Mouse (Mus musculus) c-Kit-positive CD71-positive TER-119-positive erythroid progenitor cells, embryonic 14.5 days (primary cell): Measurements from ENCODE around the gene Ust.

ENCODE experiments used
- DNase-seq: peaks from one replicate; pipeline ENCODE4 v3.0.0-alpha.2; 2013; ENCODE audit warnings: low spot score

Gene Ust

DNA sequence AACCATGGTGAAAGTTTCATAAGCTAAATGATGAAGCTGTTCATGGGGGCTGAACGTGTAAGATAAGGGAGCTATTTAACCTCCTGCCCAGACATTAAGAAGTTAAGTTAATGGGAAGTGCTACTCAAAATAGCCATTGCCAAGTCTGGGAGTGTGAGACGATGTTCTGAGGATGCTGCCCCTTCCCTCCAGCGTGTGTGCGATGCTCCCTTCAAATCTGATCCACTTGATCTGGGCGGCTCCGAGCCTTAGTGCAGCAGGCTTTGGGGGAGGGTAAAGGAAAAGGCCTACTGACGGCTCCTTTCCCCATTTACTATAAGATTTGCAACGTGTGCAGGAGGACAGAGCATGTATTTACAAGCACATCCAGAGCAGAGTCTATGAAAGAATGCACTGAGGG is 301.7 kb downstream of the Ust start:
- no peak for DNase-seq

DNA sequence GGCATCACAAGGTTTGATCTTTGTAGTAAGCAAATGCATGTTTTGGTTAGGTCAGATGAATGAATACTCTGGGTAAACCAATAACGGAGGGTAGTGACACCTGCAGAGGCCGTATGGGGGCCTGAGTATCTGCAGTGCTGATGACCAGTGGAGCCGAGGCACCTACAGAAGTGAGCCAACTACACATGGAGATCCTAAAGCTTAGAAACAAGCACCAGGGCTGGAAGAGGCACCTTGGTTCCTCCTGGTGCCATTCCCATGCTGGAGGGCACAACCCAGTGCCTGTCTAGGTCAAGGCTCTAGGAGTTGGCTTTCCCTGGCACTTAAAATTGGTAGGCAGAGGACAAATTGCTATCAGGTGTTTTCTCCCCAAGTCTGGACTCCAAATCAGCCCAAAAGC is 303.4 kb downstream of the Ust start:
- no peak for DNase-seq

DNA sequence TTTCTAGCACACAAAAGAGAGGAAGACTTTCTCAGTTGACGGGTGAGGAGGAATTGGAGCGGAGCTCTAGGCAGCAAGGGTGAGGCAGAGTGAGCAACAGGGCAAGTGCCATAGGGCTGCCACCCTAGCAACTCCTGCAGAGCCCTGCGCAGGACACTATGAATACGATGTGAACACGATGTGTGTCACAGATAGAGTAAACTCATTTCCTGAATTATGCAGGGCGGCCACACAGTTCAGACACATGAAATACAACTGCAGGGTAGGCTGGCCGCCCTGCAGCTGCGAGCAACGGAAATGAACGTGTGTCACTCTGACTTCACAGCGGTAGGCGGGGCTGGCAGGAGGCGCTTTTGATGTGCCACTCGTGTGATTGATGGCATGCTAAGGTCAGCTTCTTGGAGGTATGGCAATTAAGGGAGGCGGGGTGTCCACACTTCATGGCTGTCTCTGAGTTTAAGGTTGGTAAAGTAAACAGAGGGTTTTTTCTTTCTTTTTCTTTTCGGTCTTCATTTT is 304.7 kb downstream of the Ust start:
- DNase-seq: no peak

DNA sequence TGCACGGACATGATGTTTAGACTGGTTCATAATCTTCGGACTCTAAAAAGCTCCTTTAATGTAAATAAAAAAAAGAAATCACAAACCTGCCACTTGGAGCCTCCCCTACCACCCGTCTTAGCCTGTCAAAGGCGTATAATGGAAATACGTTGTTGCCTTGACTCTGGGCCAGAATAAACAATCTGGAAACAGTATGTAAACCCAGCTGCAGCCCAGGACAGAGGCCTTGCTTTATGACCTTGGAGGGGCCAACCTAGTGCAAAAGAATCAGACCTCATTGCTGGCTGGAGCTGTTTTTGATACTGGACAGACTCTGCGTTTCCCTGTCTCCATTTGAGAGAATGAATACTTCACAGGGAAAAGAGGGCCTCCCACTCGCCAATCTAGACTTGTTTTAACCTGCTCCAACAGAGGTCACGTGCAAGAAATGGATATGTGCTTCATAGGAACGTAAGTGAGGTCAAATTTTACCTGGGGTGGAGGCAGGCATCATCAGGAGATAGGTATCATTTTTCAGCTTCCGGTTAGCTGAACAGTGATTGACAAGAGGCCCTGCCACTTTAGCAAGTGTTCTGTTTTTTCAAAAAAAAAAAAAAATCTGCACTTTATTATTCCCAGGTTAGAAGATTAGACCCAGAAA is 305.2 kb downstream of the Ust start:
- DNase-seq: no peak

DNA sequence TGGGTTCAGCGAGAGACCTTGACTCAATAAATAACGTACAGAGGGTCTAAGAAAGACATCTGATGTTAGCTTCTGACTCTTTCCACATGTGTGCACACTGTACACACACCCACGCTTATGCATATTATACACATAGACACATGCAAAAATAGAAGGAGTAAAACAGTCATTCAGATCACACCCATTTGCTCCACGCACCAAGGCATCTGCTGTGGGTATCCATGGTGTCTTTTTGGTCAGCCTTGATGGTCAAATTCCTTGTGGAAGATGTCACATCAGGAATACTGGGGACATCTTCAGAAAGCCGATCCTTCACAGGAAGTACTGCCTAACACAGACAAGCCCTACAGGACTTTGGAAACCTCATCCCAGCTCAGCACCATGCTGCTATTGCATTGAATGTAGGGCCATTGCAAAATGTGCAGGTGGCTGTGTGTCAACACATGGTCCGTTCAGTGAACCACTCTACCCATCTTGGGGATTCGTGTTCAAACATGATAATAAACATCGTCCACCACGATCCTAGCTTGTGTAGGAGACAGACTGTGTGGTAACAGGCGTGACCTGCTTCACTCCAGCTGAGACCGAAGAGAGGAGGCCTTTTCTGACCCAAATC is 305.9 kb downstream of the Ust start:
- DNase-seq: no peak

DNA sequence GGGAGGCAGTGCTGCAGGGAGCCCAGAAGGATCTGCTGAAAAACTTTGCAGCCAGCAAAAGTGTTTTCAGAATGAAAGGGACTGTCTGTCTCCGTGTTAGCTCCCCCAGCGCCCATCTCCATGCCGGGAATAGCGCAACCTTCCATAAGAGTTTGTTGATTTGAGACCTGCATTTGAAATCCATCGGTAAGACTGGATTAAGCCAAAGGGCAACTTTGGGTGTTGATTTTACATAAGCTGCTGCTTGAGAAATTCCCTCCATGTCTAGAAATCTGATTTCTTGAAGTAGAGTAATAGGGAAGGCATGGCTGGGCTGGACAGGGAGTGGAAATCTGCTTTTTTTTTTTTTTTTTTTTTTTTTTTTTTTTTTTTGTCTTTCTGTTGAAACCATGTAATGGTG is 306.9 kb downstream of the Ust start:
- no peak for DNase-seq

DNA sequence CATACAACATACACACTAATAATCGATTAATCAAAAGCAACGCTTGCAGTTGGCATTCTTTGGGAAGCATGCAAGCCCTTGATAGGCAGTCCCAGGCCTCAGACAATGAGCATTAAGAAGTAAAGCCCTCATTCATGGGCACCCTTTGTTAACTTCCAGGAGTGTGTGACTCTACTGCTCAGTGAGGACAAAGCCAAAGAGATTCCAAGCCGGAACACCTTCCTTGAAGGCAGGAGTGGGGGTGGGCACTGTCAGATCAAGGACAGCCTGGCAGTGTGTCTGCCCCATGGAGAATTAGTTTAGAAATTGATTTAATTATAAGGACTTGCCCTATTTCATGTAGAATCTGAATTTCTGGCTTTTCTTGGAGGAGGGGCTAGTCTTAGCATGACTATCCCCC is 308.3 kb downstream of the Ust start:
- no peak for DNase-seq

DNA sequence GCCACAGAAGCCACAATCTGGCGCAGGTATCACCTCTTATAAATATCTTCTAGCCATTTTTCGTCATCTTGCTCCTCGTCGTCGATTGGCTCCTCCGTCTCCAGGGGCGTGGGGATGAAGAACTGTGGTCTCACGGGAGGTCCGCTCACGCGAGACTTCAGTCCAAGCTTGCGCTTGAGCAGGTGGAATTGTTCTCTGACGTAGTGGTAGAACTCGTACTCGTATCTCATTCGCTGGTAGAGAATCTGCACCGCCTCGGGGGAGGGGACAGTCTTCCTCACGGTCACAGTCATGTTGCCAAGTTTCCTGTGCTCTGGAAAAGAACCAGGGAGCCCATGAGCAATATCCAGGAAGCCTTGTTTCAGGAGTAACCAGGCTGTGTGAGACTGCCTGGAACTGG is 311.3 kb downstream of the Ust start:
- DNase-seq: no peak

DNA sequence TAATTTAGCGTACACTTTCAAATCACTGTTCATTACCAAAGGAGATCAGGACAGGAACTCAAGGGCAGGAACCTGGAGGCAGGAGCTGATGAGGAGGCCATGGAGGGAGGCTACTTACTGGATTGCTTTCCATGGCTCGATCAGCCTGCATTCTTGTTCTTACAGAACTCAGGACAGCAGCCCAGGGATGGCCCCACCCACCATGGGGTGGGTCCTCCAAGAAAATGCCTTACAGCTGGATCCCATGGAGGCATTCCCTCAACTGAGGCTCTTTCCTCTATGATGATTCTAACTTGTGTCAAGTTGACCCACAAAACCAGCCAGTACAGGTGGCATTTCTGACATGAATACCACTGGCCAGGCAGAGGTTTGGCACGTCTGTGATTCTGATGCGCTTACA is 314.9 kb downstream of the Ust start:
- no peak for DNase-seq

DNA sequence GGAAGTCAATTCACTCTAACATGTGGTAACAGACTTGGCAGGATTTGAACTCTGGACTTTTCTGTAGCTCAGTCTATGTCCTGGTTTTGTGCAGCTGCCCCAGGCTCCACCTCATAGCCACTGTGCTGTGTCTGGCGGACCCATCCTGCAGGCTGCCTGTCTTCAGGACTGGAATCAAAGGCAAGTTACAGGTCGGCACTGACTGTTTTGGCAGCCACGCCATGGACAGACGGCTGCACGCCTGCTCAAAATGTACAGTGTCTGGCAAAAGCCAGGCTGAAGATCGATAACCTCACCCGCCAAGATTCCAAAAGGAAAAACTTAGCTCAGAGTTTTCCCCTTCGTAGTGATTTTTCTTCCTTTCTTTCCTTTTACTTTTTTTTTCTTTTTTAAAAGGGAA is 318.8 kb downstream of the Ust start:
- no peak for DNase-seq

DNA sequence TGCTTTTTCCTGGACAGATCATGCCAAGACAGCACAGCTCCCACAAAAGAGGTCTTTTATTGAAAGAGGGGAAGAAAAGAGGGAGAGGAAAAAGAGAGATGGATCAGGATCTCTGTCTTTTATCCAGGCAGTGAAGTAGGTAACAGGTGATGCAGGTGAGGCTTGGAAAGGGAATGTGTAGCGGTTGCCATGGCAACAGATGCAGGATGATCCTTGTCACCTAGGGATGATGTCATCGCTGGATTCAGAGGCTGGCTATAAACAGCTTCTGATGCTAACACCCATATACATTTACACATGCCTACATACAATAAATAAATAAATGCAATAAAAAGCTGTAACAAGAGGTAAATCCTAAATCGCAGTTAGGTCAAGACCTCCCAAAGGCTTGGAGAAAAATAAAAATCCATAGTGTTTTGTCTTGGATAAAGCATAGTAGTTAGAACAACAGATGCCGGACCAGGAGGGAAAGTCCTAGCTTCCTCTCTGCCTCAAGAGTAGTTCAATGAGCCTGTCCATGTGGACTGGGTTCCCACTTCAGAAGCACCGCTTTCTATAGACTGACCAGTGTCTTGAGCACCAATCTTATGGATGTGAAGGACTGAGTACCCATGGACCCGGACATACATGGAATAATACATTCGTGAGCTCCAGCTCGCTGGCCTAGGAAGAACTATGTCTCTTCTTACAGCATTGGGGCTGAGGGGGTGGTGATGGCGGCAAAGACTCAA is 319.4 kb downstream of the Ust start:
- DNase-seq: no peak

DNA sequence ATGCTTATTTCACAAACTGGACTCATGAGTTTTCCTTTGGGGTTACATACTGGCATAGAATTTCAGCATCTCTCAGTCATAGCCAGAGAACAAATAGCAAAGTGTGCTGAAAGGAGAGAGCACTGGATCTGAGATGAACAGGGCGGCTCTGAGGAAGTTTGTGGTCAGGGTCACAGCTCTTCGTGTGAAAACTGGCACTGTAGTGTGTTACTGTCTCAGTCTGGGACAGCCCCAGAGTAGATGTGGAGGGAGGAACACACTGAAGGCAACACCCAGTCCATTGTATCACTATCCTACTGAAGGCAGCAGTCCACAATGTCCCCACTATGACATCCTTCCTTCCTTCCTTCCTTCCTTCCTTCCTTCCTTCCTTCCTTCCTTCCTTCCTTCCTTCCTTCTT is 321.0 kb downstream of the Ust start:
- DNase-seq: no peak

DNA sequence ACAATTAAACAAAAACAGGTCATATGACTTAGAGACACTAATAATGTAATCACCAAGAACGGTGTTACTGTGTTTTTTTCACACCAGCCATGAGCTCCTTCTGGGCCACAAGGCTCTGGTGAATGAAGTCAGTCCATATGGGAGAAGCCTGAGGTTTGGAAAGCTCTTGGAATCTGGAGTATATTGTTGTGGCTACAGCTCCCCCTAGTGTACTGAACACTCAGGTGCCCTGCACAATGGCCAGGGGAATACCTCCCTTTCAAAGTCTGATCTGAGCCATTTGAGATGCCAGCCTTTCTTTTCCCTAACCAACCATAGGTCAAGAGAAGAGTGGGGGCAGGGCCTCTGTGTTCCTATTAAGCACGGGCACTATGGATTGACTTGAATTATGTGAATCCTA is 322.3 kb downstream of the Ust start:
- DNase-seq: peak; percentile 6

DNA sequence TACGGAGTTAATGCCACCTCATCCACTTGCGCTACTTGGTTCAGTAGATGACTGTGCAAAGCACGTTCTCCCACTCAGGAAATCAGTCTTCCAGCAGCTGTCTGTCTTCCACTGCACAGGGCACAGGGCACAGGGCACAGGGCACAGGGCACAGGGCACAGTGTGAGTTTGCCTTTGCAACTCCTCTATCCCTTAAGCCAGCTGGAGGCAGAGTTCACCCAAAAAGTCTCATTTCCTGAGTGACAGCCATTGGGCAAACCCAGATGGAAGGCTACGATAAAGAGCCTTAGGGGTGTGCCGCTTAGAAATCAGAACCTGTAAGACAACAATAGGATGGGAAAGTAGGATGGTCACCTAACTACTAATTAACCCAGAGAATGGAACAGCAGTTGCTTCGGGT is 322.9 kb downstream of the Ust start:
- DNase-seq: no peak

DNA sequence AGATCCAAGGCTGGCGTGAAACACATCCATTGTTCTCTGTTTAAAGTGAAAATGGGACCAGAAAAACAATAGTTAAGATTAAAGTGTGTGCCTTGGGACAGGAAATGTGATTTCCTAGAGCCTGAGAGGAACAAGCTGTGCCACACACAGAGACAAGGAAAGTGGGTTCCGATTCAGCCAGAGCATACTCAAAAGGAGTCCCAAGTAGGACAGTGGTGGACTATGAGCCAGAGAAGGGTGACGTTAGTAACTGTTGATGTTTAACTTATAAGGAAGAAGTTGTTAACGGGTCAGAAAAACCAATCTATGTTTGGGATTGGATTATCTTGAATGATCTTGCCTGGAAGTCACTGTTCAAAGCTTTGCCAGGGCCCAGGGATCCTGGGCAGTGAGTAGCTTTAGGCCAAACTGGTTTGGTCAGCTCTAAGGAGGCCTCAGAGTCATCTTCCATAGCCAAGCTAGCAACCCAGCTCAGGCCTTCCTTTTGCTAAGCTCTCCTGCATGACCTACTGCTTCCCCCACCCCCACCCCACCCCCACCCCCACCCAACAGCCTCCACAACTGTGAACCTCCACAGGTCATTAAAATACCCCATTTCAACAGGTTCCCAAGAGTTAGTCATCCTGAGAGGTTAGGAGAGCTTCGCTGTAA is 329.2 kb downstream of the Ust start:
- no peak for DNase-seq

DNA sequence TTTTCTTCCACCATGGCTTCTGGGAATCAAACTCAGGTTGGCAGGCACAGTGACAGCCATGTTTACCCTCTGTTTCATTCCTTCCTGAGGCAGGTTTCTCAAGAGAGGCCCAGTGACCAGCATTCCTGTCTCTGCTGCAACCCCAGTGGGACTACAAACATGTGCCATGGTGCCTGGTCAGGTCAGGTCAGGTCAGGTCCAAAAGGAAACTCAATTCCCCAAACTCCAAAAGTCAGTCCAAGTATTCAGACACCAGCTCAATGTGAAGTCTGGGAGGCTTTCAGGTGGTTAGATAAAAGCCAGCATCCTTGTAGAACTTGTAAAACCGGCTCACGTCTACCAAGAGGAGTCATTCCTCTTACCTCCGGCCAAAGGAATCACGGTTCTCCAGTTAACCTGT is 333.0 kb downstream of the Ust start:
- DNase-seq: no peak

DNA sequence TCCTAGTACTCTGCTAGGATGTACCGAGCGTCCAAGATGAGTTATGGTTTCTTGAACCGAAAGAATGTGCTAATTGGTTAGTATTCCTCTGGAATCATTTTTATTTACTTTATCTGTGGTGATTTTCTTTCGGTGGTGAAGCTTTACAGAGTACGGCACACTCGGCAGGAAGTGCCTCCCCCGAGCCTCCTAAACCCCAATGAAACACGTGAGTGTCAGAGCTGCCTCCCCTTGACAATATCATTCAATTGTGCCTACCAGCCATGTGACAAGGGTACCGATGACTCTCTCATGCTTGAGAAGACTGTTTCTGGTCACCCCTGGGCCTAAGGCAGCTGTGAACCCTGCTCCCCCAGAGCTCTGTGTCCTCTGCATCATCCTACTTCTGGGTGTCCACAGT is 333.9 kb downstream of the Ust start:
- DNase-seq: no peak

DNA sequence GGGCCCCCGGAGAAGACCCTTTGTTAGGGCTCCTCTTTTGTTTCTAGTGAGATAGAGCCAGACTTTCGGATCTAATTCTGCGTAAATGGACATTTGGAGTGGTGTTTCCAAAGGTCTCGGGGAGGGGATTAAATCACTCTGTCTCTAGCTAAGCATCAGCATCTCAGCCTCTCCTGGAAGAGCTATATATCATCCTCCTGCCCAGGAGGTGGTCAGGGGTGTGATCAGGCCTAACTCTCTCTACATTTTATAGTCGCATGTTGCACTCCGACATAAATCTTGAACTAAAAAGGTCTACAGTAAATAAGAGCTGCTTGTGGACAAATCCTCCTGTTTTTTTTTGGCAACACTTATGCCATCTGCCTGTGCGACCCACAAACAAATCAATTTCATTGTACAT is 335.5 kb downstream of the Ust start:
- no peak for DNase-seq

DNA sequence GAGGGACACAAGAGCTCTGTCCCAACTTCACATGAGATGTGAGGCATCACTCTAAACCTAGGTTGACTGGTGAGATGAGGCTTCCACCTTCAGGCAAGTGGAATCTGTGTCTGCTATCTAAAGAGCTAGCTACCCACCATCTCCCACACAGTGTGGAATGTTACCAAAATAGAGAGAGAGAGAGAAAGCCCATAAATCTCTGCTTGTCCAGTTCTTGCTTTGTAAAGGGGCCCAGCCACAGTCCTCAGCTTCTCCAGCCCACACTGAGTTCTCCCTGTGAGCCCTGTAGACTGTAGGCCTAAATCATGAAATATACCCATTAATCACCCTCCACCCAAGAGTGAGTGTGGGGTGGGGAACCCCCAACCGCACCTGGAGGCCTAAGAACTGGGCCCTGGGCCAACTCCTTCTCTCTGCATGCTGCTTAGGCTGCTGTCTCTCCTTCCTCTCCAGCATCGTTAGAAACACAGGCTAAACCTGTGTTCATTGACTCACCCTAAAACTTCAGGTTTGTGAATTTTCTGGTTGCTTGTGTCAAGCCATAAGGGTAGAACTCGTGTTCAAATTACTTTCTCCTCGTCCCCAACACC is 336.9 kb downstream of the Ust start:
- DNase-seq: no peak

DNA sequence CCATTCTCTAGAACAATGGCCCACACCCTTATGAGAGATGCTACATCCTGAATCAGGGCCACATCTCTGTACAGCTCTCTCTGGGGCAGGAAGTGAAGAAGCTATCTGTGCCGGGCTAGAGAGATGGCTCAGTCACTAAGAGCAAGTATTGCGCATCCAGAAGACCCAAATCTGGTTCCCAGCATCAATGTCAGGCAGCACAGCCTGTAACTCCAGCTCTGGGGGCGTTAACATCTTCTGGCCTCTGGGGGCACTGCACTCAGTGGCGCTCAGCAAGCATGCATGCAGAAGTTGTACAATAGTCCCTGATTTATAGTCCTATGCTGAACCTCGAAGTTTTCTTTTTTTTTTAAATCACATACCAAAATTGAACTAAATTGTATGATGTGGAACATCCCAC is 341.0 kb downstream of the Ust start:
- DNase-seq: no peak

DNA sequence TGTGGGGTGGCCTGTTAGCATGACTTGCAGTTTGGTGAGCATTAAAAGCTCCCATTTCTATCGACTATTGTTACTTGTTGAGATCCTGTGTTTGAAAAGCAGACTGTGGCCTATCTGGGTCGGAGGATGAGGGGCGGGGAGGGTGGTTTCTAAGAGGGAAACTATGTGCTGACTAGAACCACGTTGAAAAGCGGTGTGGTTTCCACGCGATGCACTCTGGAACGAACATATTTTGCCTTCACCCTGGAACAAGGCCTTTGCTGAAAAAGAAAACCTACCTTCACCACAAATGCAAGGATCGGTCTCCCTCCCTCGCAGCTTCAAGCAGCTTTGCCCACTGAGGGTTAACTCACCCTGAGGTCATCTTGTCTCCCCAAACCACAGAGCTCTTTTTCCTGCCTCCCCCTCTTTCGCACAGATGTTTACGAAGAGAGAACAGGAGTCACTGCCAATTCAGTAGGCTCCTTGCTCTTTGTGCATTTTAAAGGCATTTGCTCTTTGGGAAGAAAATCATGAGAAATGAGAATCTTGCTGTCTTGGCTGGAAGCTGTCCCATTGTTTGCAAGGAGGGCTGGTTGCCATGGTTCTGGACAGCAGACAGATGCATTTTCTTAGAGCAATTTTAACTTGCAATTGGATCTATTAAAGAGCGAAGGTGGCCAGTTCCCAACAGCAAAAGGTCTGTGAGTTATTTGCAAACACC is 342.1 kb downstream of the Ust start:
- DNase-seq: no peak

DNA sequence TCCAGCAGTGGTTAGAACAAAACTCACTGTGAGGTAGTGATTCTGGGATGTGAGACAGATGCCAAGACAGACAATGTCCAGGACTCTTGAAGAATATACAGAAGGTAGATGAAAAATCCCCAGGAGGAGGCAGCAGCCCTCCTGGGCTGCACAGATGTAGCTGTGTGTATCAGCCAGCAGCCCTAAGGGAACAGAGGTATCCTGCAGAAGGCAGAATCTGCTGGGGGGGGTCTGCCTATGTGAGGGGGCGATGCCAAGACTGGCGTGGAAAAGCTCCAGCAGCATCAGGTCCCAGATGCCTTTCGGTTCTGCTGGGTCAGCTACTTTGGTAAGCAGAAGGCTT is 342.6 kb downstream of the Ust start:
- no peak for DNase-seq
